Mouse (Mus musculus): ENCODE data around the gene Hkdc1. TPM values are rescaled to one million over a fixed set of nuclear protein-coding genes. Genes with fewer than 3 reads are reported as not detected.

Gene Hkdc1
- total and polyA plus RNA-seq, 2 experiments from 2014 or later = 0.44 to 0.46 TPM

- Histone ChIP-seq H3K27me3 (ENCODE audit: insufficient read depth, low read length) (no peaks in the 10 kb centered on the region), H3K4me3 (ENCODE audit: low read depth, low read length) (no peak overlapping the region), H3K9me3 (ENCODE audit: low read length) (no peaks in the 10 kb centered on the region), H3K4me2 (ENCODE audit: low read depth, low read length, poor library complexity, severe bottlenecking) (no peak overlapping the region), H3K4me1 (ENCODE audit: insufficient read depth, low read length) (no peaks in the 10 kb centered on the region), H3K27ac (ENCODE audit: low read depth, low read length) (no peak overlapping the region), H3K9ac (replicated peaks; ENCODE audit: low read length, poor library complexity, severe bottlenecking) (no peak overlapping the region), H3K36me3 (ENCODE audit: insufficient read depth, low read length) (no peaks in the 10 kb centered on the region)
- TF ChIP-seq CTCF (IDR thresholded peaks at IDR 0.05) = no peak
- DNase-seq (ENCODE audit: low spot score) = no peak
- no peak for ATAC-seq (ENCODE audit: low FRiP score)
- 80% methylated on average over 5 of the region's 5 CpGs for WGBS
Observed at GRCm38 (mm10) chr10:62419422-62419821, 2.9 kb downstream of the Hkdc1 start.

- Histone ChIP-seq H3K27ac (ENCODE audit: low read depth, low read length) (no peak overlapping the region), H3K9me3 (ENCODE audit: low read length) (no peaks in the 10 kb centered on the region), H3K4me1 (ENCODE audit: insufficient read depth, low read length) (no peaks in the 10 kb centered on the region), H3K9ac (replicated peaks; ENCODE audit: low read length, poor library complexity, severe bottlenecking) (no peak overlapping the region), H3K27me3 (ENCODE audit: insufficient read depth, low read length) (no peaks in the 10 kb centered on the region), H3K36me3 (ENCODE audit: insufficient read depth, low read length) (no peaks in the 10 kb centered on the region), H3K4me3 (ENCODE audit: low read depth, low read length) (no peak overlapping the region), H3K4me2 (ENCODE audit: low read depth, low read length, poor library complexity, severe bottlenecking) (no peak overlapping the region)
- TF ChIP-seq CTCF (IDR thresholded peaks at IDR 0.05) = no peak
- 63% methylated on average over 7 of the region's 7 CpGs for WGBS
- no peak for DNase-seq (ENCODE audit: low spot score)
- ATAC-seq (ENCODE audit: low FRiP score) = no peak
Observed at GRCm38 (mm10) chr10:62418831-62419356, 3.4 kb downstream of the Hkdc1 start.

GRCm38 (mm10) chr10:62413606-62413982, 8.7 kb downstream of the Hkdc1 start:
- H3K4me3 ChIP-seq (ENCODE audit: low read depth, low read length) = no peak overlapping the region
- TF ChIP-seq CTCF (IDR thresholded peaks at IDR 0.05) = no peak
- H3K4me2 ChIP-seq (ENCODE audit: low read depth, low read length, poor library complexity, severe bottlenecking) = no peak overlapping the region
- H3K27me3 ChIP-seq (ENCODE audit: insufficient read depth, low read length) = no peaks in the 10 kb centered on the region
- no peaks in the 10 kb centered on the region for H3K4me1 ChIP-seq (ENCODE audit: insufficient read depth, low read length)
- H3K9ac ChIP-seq (replicated peaks; ENCODE audit: low read length, poor library complexity, severe bottlenecking) = no peak overlapping the region
- H3K36me3 ChIP-seq (ENCODE audit: insufficient read depth, low read length) = no peaks in the 10 kb centered on the region
- H3K27ac ChIP-seq (ENCODE audit: low read depth, low read length) = no peak overlapping the region
- ATAC-seq (ENCODE audit: low FRiP score) (no peak), DNase-seq (ENCODE audit: low spot score) (no peak)
- WGBS = 46% methylated on average over 4 of the region's 4 CpGs
- H3K9me3 ChIP-seq (ENCODE audit: low read length) = no peaks in the 10 kb centered on the region

- whole genome bisulfite sequencing = 38% methylated on average over 8 of the region's 8 CpGs
- no peaks in the 10 kb centered on the region for H3K27me3 ChIP-seq (ENCODE audit: insufficient read depth, low read length)
Observed at GRCm38 (mm10) chr10:62412906-62413605, 9.2 kb downstream of the Hkdc1 start.

GRCm38 (mm10) chr10:62411431-62412410, 10.6 kb downstream of the Hkdc1 start:
- Histone ChIP-seq H3K4me3 (ENCODE audit: low read depth, low read length) (no peak overlapping the region), H3K36me3 (ENCODE audit: insufficient read depth, low read length) (no peaks in the 10 kb centered on the region), H3K9ac (replicated peaks; ENCODE audit: low read length, poor library complexity, severe bottlenecking) (0 out of 2 replicates have a peak overlapping the region, but pooled peaks have one; percentile 14), H3K4me2 (ENCODE audit: low read depth, low read length, poor library complexity, severe bottlenecking) (no peak overlapping the region), H3K4me1 (ENCODE audit: insufficient read depth, low read length) (no peaks in the 10 kb centered on the region), H3K9me3 (ENCODE audit: low read length) (no peaks in the 10 kb centered on the region), H3K27me3 (ENCODE audit: insufficient read depth, low read length) (no peaks in the 10 kb centered on the region), H3K27ac (ENCODE audit: low read depth, low read length) (no peak overlapping the region)
- 66% methylated on average over 19 of the region's 19 CpGs for WGBS
- ATAC-seq (ENCODE audit: low FRiP score) = no peak
- DNase-seq (ENCODE audit: low spot score) = no peak
- TF ChIP-seq CTCF (IDR thresholded peaks at IDR 0.05) = no peak

More at GRCm38 (mm10) chr10:62412906-62413605, 9.2 kb downstream of the Hkdc1 start:
- Histone ChIP-seq H3K4me1 (ENCODE audit: insufficient read depth, low read length) (no peaks in the 10 kb centered on the region), H3K9me3 (ENCODE audit: low read length) (no peaks in the 10 kb centered on the region), H3K4me2 (ENCODE audit: low read depth, low read length, poor library complexity, severe bottlenecking) (no peak overlapping the region), H3K36me3 (ENCODE audit: insufficient read depth, low read length) (no peaks in the 10 kb centered on the region), H3K9ac (replicated peaks; ENCODE audit: low read length, poor library complexity, severe bottlenecking) (no peak overlapping the region), H3K4me3 (ENCODE audit: low read depth, low read length) (no peak overlapping the region), H3K27ac (ENCODE audit: low read depth, low read length) (no peak overlapping the region)
- no peak for ATAC-seq (ENCODE audit: low FRiP score)
- no peak for DNase-seq (ENCODE audit: low spot score)
- TF ChIP-seq CTCF (IDR thresholded peaks at IDR 0.05) = no peak

Measured in midbrain, postnatal 0 days (tissue).